7 mouse cellular contexts compared by ENCODE assay signal in genomic region chr7:39449260-39450021, GRCm38 (mm10). TPM values are rescaled to one million over a fixed set of nuclear protein-coding genes. Genes with fewer than 3 reads are reported as not detected.
DNase-seq lines count a peak whose midpoint lies in the region; ATAC-seq lines count a peak whose summit lies in the region.

No protein-coding gene starts in this region.

- peak; percentile 100 for ATAC-seq in embryonic facial prominence, embryonic 11.5 days (replicated peaks; ENCODE audit: insufficient number of reproducible peaks, low FRiP score, low TSS enrichment, low read depth)
- peak; percentile 100 for ATAC-seq in intestine, embryonic 16.5 days

- peak; percentile 72 to 81 for DNase-seq in adrenal gland, postnatal 36 days
- peak; percentile 98 for DNase-seq in embryonic facial prominence, embryonic 11.5 days (ENCODE audit: low spot score)
- peak; percentile 93 for DNase-seq in gonadal fat pad, adult 2 months (ENCODE audit: low read depth)
- peak; percentile 83 to 97 for DNase-seq in left cerebral cortex, postnatal 25 days (ENCODE audit: low spot score in 2 of 2)
- peak; percentile 94 for DNase-seq in mesoderm, embryonic 11.5 days (ENCODE audit: low read depth, low spot score)
- DNase-seq in right cerebral cortex, postnatal 25 days = peak; percentile 84

- peak overlapping the region; percentile 76 for H3K9ac ChIP-seq in embryonic facial prominence, embryonic 11.5 days (replicated peaks; ENCODE audit: low read length)
- H3K9ac ChIP-seq in intestine, embryonic 16.5 days (ENCODE audit: low read depth, low read length) = peak overlapping the region; percentile 84

- H3K9me3 ChIP-seq in embryonic facial prominence, embryonic 11.5 days (replicated peaks; ENCODE audit: control insufficient read depth, low read length) = no peaks in the 10 kb centered on the region
- H3K9me3 ChIP-seq in intestine, embryonic 16.5 days (ENCODE audit: control insufficient read depth, low read length) = no peaks in the 10 kb centered on the region

- H3K27me3 ChIP-seq in embryonic facial prominence, embryonic 11.5 days (ENCODE audit: control insufficient read depth, insufficient read depth, low read length) = no peaks in the 10 kb centered on the region
- peaks cover 3% of the 10 kb centered on the region; the same call in 1 of the 2 replicates for H3K27me3 ChIP-seq in intestine, embryonic 16.5 days (replicated peaks; ENCODE audit: control insufficient read depth, insufficient read depth, low read length)

- H3K4me3 ChIP-seq in embryonic facial prominence, embryonic 11.5 days (ENCODE audit: low read depth, low read length) = peak overlapping the region; percentile 67
- H3K4me3 ChIP-seq in intestine, embryonic 16.5 days (ENCODE audit: low read length) = peak overlapping the region; percentile 69

- 2% methylated on average over 36 of the region's 36 CpGs for WGBS in embryonic facial prominence, embryonic 11.5 days
- 2% methylated on average over 36 of the region's 36 CpGs for WGBS in intestine, embryonic 16.5 days

- intact Hi-C loops in left cerebral cortex, postnatal 25 days (cut with DNase I) = loop anchor here (5.0 kb wide), 1 partner anchor 103 kb away; no protein-coding TSS in a partner anchor

- no peaks in the 10 kb centered on the region for H3K36me3 ChIP-seq in embryonic facial prominence, embryonic 11.5 days (replicated peaks; ENCODE audit: control insufficient read depth, insufficient read depth, low read depth, low read length)
- H3K36me3 ChIP-seq in intestine, embryonic 16.5 days (ENCODE audit: control insufficient read depth, insufficient read depth, low read length) = no peaks in the 10 kb centered on the region

- 0 out of 2 replicates have a peak, but pooled peaks cover 2% of the 10 kb centered on the region for H3K4me1 ChIP-seq in embryonic facial prominence, embryonic 11.5 days (ENCODE audit: control insufficient read depth, insufficient read depth, low read length)
- H3K4me1 ChIP-seq in intestine, embryonic 16.5 days (ENCODE audit: control insufficient read depth, insufficient read depth, low read length) = peaks cover 7% of the 10 kb centered on the region; the same call in 1 of the 2 replicates

- H3K27ac ChIP-seq in embryonic facial prominence, embryonic 11.5 days (replicated peaks; ENCODE audit: low read depth, low read length) = no peak overlapping the region
- H3K27ac ChIP-seq in intestine, embryonic 16.5 days (ENCODE audit: low read length) = no peak overlapping the region

- peak overlapping the region; percentile 72 for H3K4me2 ChIP-seq in embryonic facial prominence, embryonic 11.5 days (ENCODE audit: low read depth, low read length)
- peak overlapping the region; percentile 60 for H3K4me2 ChIP-seq in intestine, embryonic 16.5 days (ENCODE audit: low read depth, low read length)

RNA-seq across cellular contexts. Expression of gene Gm5114, which starts 36.5 kb away (rescaled TPM):
- not detected for total RNA-seq in adrenal gland, postnatal 36 days (2021)
- not detected in 2 replicates for polyA plus RNA-seq in embryonic facial prominence, embryonic 11.5 days (2014; fragmentation: Nextera tagmentation; extraction: Ambion mirVana)
- 0.04 TPM in 1 of 2 replicates, not detected in the other for polyA plus RNA-seq in gonadal fat pad, adult 2 months (2012; rRNA removed)
- polyA plus RNA-seq in intestine, embryonic 16.5 days (2015; fragmentation: Nextera tagmentation; extraction: Ambion mirVana) = not detected in 2 replicates
- total RNA-seq in left cerebral cortex, postnatal 25 days (2021) = not detected
